Mouse (Mus musculus): ENCODE measurements around the gene Klf4. TPM values are rescaled to one million over a fixed set of nuclear protein-coding genes. Genes with fewer than 3 reads are reported as not detected.

Gene Klf4
- polyA plus RNA-seq, 1 experiment from 2014 or later = 3.8 TPM

DNA sequence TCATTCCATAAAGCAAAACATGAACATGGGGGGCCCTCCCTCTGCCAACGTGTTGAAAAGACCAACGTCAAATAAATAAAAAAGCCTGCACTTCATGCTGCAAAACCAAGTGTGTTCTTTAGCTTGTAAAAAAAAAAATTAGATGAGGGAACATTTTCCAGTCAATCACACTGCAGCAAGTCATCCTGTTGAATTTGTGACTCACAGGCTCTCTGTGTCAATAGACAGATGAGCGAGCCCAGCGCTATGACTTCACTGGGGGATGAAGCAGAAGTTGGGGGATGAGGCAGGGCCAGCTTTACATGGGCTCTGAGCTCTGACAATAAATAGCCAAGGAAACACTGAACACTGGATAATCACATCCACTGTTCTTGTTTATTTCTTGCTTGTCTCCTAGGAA lies 9.4 kb upstream of the Klf4 start:
- no peaks in the 10 kb centered on the region for H3K36me3 ChIP-seq (ENCODE audit: control insufficient read depth, insufficient read depth, low read length)
- 70% methylated on average over 4 of the region's 4 CpGs for WGBS
- H3K9me3 ChIP-seq (ENCODE audit: control insufficient read depth, low read length) = no peaks in the 10 kb centered on the region
- H3K4me2 ChIP-seq (replicated peaks; ENCODE audit: low read depth, low read length) = no peak overlapping the region
- no peaks in the 10 kb centered on the region for H3K27me3 ChIP-seq (ENCODE audit: control insufficient read depth, insufficient read depth, low read length)
- ATAC-seq (ENCODE audit: low FRiP score, low TSS enrichment) = no peak
- no peak overlapping the region for H3K4me3 ChIP-seq (ENCODE audit: low read length)
- no peak overlapping the region for H3K27ac ChIP-seq (ENCODE audit: low read depth, low read length)
- no peak overlapping the region for H3K9ac ChIP-seq (ENCODE audit: low read depth, low read length)
- no peaks in the 10 kb centered on the region for H3K4me1 ChIP-seq (ENCODE audit: control insufficient read depth, insufficient read depth, low read length)

DNA sequence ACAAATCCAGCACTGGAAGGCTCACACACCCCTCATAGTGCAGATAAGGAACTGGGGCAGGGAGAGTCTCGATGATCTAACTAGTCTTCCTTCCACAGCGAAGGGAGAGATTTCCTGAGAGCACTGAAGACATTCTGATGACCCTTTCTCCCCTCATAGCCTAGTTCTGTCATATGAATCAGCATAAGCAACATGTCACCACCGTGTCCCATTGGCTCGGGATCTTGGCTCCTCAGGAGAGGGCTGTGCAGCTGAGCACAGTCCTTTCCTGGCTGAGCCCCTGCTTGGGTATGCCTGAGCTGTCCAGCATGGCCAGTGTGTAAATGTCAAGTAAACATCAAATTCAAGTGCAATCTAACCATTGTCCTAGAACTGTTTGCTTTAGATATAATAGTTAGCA lies 9.0 kb upstream of the Klf4 start:
- H3K9ac ChIP-seq (ENCODE audit: low read depth, low read length) = no peak overlapping the region
- no peak for ATAC-seq (ENCODE audit: low FRiP score, low TSS enrichment)
- H3K9me3 ChIP-seq (ENCODE audit: control insufficient read depth, low read length) = no peaks in the 10 kb centered on the region
- no peaks in the 10 kb centered on the region; the same call in 1 of the 2 replicates for H3K27me3 ChIP-seq (ENCODE audit: control insufficient read depth, insufficient read depth, low read length)
- H3K4me3 ChIP-seq (ENCODE audit: low read length) = no peak overlapping the region
- no peaks in the 10 kb centered on the region for H3K4me1 ChIP-seq (ENCODE audit: control insufficient read depth, insufficient read depth, low read length)
- H3K36me3 ChIP-seq (ENCODE audit: control insufficient read depth, insufficient read depth, low read length) = no peaks in the 10 kb centered on the region
- WGBS = 70% methylated on average over 4 of the region's 4 CpGs
- no peak overlapping the region for H3K27ac ChIP-seq (ENCODE audit: low read depth, low read length)
- H3K4me2 ChIP-seq (replicated peaks; ENCODE audit: low read depth, low read length) = no peak overlapping the region

DNA sequence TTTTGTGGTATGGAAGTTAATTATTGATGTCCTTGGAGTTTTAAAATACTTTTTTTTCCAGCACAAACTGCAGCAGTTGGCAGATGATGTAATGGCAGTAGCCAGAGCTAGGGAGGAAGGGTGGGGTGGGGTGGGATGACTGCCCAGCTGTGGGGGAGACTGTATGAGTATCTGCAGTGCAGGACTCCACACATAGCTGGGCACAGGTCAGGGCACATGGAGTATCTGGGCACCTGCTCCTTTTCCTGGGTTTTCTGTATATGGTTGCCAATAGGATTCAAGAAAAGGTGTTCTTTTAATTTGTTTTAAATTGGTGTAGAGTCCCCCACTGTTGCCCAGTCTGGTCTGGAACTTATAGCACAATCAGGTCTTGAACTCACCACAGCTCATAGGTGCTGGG lies 2.7 kb upstream of the Klf4 start:
- peaks cover 9% of the 10 kb centered on the region; the same call in 1 of the 2 replicates for H3K27me3 ChIP-seq (ENCODE audit: control insufficient read depth, insufficient read depth, low read length)
- ATAC-seq (ENCODE audit: low FRiP score, low TSS enrichment) = no peak
- H3K36me3 ChIP-seq (ENCODE audit: control insufficient read depth, insufficient read depth, low read length) = no peaks in the 10 kb centered on the region
- no peak overlapping the region for H3K9ac ChIP-seq (ENCODE audit: low read depth, low read length)
- H3K4me3 ChIP-seq (ENCODE audit: low read length) = no peak overlapping the region
- no peak overlapping the region for H3K4me2 ChIP-seq (replicated peaks; ENCODE audit: low read depth, low read length)
- H3K27ac ChIP-seq (ENCODE audit: low read depth, low read length) = no peak overlapping the region
- no peaks in the 10 kb centered on the region for H3K9me3 ChIP-seq (ENCODE audit: control insufficient read depth, low read length)
- peaks cover 6% of the 10 kb centered on the region; the same call in 1 of the 2 replicates for H3K4me1 ChIP-seq (ENCODE audit: control insufficient read depth, insufficient read depth, low read length)

DNA sequence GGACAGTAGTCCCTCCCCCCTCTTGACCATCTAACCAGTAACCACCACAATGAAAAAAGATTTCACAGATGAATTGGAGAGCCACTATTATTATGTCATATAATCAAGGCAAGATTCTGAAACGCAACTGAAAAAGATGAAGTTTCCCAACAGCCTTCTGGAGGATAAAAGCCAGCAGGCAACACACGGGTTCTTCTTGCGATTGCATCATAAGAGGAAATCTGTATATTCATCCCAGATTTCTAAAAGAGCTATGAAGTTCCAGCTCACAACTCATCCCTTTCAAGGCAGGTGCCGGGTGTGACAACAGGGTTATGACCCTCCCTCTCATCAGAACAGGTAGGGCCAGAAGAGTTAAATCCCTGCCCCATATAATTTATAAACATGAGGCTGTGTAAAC lies 2.2 kb upstream of the Klf4 start:
- Histone ChIP-seq H3K27me3 (ENCODE audit: control insufficient read depth, insufficient read depth, low read length) (peaks cover 9% of the 10 kb centered on the region; the same call in 1 of the 2 replicates), H3K4me3 (ENCODE audit: low read length) (no peak overlapping the region), H3K4me1 (ENCODE audit: control insufficient read depth, insufficient read depth, low read length) (peaks cover 8% of the 10 kb centered on the region; the same call in 1 of the 2 replicates), H3K36me3 (ENCODE audit: control insufficient read depth, insufficient read depth, low read length) (no peaks in the 10 kb centered on the region), H3K4me2 (replicated peaks; ENCODE audit: low read depth, low read length) (no peak overlapping the region), H3K27ac (ENCODE audit: low read depth, low read length) (no peak overlapping the region), H3K9ac (ENCODE audit: low read depth, low read length) (no peak overlapping the region), H3K9me3 (ENCODE audit: control insufficient read depth, low read length) (no peaks in the 10 kb centered on the region)
- no peak for ATAC-seq (ENCODE audit: low FRiP score, low TSS enrichment)
- WGBS = 61% methylated on average over 4 of the region's 4 CpGs

DNA sequence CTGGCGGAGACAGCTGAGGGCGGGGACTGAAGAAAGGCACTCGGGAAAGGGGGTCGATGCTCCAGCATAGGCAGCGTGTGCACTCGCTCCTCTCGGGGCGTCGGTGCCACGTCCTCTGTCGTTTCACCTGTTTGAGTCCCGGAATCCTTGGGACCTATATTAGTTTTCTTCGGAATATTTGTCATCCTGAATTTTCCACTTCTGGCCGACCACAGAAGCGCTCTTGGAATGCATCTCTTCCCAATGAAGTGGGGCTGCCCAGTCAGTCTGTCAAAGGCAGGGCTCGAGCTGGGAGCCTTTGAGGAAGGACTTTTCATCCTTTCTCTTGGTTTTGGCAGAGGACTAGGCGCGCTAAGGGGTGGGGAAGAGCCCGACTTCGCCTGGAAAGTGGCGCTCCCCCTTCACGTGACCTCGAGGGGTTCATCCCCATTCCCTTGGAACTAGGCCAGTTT lies 1.6 kb upstream of the Klf4 start:
- ATAC-seq (ENCODE audit: low FRiP score, low TSS enrichment) = no peak
- H3K9me3 ChIP-seq (ENCODE audit: control insufficient read depth, low read length) = no peaks in the 10 kb centered on the region
- H3K9ac ChIP-seq (ENCODE audit: low read depth, low read length) = no peak overlapping the region
- no peak overlapping the region for H3K27ac ChIP-seq (ENCODE audit: low read depth, low read length)
- peak overlapping the region; percentile 91 for H3K4me2 ChIP-seq (replicated peaks; ENCODE audit: low read depth, low read length)
- H3K4me1 ChIP-seq (ENCODE audit: control insufficient read depth, insufficient read depth, low read length) = peaks cover 8% of the 10 kb centered on the region; the same call in 1 of the 2 replicates
- H3K4me3 ChIP-seq (ENCODE audit: low read length) = peak overlapping the region; percentile 67
- H3K36me3 ChIP-seq (ENCODE audit: control insufficient read depth, insufficient read depth, low read length) = no peaks in the 10 kb centered on the region
- 4% methylated on average over 23 of the region's 23 CpGs for WGBS
- H3K27me3 ChIP-seq (ENCODE audit: control insufficient read depth, insufficient read depth, low read length) = peaks cover 9% of the 10 kb centered on the region; the same call in 1 of the 2 replicates

DNA sequence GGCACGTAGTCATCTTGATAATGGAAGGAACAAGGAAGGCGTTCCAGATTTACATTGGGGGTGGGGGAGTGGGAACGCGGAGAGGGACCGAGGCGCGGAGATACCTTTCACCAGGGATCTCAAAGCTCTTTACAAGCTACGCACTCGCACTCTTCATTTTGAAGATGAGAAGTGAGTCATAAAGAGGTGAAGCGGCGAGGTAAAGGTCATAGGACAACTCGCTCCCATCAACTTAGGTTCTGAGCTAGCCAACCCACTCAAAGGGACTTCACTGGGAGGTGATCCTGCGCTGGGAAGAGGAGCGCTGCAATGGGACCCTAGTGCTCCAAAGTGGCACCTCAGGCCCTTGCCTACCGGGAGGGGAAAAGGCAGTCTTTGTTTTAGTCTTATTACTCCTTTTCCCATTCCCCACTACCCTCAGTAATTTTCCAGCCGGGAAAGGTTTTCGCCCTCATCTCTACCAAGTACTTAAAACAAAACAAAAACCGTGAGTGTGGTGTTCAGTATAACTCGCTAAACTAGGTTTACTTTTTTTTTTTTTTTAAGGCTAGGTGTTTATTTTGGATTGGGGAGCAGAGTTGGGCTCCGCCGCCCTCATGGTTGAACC lies 1.0 kb upstream of the Klf4 start:
- H3K9me3 ChIP-seq (ENCODE audit: control insufficient read depth, low read length) = no peaks in the 10 kb centered on the region
- H3K27me3 ChIP-seq (ENCODE audit: control insufficient read depth, insufficient read depth, low read length) = peaks cover 9% of the 10 kb centered on the region; the same call in 1 of the 2 replicates
- H3K4me2 ChIP-seq (replicated peaks; ENCODE audit: low read depth, low read length) = peak overlapping the region; percentile 91
- H3K4me1 ChIP-seq (ENCODE audit: control insufficient read depth, insufficient read depth, low read length) = peaks cover 8% of the 10 kb centered on the region; the same call in 1 of the 2 replicates
- under 1% methylated on average over 21 of the region's 21 CpGs for WGBS
- no peak for ATAC-seq (ENCODE audit: low FRiP score, low TSS enrichment)
- peak overlapping the region; percentile 67 for H3K4me3 ChIP-seq (ENCODE audit: low read length)
- H3K9ac ChIP-seq (ENCODE audit: low read depth, low read length) = peak overlapping the region; percentile 72
- H3K36me3 ChIP-seq (ENCODE audit: control insufficient read depth, insufficient read depth, low read length) = no peaks in the 10 kb centered on the region
- H3K27ac ChIP-seq (ENCODE audit: low read depth, low read length) = peak overlapping the region; percentile 88

DNA sequence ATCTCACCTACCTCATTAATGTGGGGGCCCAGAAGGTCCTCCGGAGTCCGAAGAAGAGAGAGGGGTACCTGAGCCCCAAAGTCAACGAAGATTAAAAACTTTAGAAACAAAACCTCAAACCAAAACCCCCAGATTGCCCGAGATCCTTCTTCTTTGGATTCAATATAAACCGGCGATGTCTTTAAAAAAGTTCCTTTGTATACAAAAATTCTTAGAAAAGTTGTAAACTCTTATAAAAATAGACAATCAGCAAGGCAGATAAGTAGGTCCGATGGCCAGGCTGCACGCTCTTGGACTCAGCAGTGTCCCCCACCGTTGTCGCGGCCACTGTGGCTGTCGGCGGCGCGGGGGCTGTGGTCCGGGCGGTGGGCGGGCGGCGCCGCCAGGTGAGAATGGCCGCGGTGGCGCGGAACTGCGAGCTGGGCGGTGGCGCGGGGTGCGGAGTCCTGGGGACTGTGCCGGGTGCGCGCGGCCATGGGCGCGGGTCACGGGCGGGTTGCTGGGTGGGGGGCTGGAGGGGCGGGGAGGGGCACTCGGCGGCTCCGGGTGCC lies 335 bp downstream of the Klf4 start:
- 1% methylated on average over 26 of the region's 42 CpGs for WGBS
- peaks cover 9% of the 10 kb centered on the region; the same call in 1 of the 2 replicates for H3K27me3 ChIP-seq (ENCODE audit: control insufficient read depth, insufficient read depth, low read length)
- H3K36me3 ChIP-seq (ENCODE audit: control insufficient read depth, insufficient read depth, low read length) = no peaks in the 10 kb centered on the region
- peak overlapping the region; percentile 91 for H3K4me2 ChIP-seq (replicated peaks; ENCODE audit: low read depth, low read length)
- H3K4me1 ChIP-seq (ENCODE audit: control insufficient read depth, insufficient read depth, low read length) = peaks cover 8% of the 10 kb centered on the region; the same call in 1 of the 2 replicates
- H3K4me3 ChIP-seq (ENCODE audit: low read length) = peak overlapping the region; percentile 67
- H3K9ac ChIP-seq (ENCODE audit: low read depth, low read length) = peak overlapping the region; percentile 67
- H3K27ac ChIP-seq (ENCODE audit: low read depth, low read length) = no peak overlapping the region
- no peaks in the 10 kb centered on the region for H3K9me3 ChIP-seq (ENCODE audit: control insufficient read depth, low read length)
- peak; percentile 51 for ATAC-seq (ENCODE audit: low FRiP score, low TSS enrichment)

DNA sequence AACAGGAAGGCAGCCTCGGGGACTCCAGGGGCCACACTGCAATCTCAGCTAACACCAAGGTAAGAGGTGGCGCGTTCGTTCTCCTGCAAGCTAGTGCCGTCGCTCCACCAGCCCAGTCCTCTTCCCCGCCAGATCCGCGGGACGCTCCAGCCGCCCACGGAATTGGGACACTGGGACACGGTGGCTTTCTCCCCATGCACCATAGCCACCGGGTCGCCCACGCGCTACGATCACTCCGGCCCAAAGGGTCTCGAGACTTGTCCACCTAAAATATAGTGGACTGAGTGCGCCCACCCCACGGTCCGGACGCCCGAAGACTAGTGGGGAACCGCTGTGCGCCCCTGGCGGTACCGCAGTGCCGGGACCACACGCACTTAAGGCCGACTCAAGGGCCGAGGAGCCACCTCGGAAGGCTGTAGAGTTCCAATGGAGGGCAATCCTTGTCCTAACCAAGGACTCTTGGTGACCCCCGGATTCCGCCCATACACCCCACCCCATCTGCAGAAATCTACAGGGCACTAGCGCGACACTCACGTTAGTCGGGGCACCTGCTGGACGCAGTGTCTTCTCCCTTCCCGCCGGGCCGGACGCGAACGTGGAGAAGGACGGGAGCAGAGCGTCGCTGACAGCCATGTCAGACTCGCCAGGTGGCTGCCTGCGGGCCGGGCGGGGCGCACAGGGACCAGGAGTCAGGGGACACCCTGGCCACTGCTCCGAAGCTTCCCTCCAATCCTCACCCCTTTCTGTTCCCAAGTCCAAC lies 990 bp downstream of the Klf4 start:
- Histone ChIP-seq H3K9ac (ENCODE audit: low read depth, low read length) (peak overlapping the region; percentile 67), H3K36me3 (ENCODE audit: control insufficient read depth, insufficient read depth, low read length) (no peaks in the 10 kb centered on the region), H3K27me3 (ENCODE audit: control insufficient read depth, insufficient read depth, low read length) (peaks cover 9% of the 10 kb centered on the region; the same call in 1 of the 2 replicates), H3K27ac (ENCODE audit: low read depth, low read length) (no peak overlapping the region), H3K4me2 (replicated peaks; ENCODE audit: low read depth, low read length) (peak overlapping the region; percentile 91), H3K4me3 (ENCODE audit: low read length) (peak overlapping the region; percentile 67), H3K9me3 (ENCODE audit: control insufficient read depth, low read length) (no peaks in the 10 kb centered on the region), H3K4me1 (ENCODE audit: control insufficient read depth, insufficient read depth, low read length) (peaks cover 8% of the 10 kb centered on the region; the same call in 1 of the 2 replicates)
- ATAC-seq (ENCODE audit: low FRiP score, low TSS enrichment) = no peak
- WGBS = under 1% methylated on average over 56 of the region's 56 CpGs

DNA sequence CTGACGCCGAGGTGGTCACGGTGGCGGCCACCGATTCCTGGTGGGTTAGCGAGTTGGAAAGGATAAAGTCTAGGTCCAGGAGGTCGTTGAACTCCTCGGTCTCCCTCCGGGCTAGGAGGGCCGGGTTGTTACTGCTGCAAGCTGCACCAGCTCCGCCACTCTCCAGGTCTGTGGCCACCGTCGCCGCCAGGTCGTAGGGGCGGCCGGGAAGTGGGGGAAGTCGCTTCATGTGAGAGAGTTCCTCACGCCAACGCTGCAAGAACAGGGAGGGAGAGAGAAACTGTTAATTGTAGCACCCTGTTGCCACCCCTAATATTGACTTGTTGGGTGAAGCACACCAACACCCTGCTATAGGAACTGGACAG lies 1.6 kb downstream of the Klf4 start:
- H3K27ac ChIP-seq (ENCODE audit: low read depth, low read length) = no peak overlapping the region
- no peaks in the 10 kb centered on the region for H3K36me3 ChIP-seq (ENCODE audit: control insufficient read depth, insufficient read depth, low read length)
- peaks cover 9% of the 10 kb centered on the region; the same call in 1 of the 2 replicates for H3K27me3 ChIP-seq (ENCODE audit: control insufficient read depth, insufficient read depth, low read length)
- peak overlapping the region; percentile 91 for H3K4me2 ChIP-seq (replicated peaks; ENCODE audit: low read depth, low read length)
- H3K9ac ChIP-seq (ENCODE audit: low read depth, low read length) = peak overlapping the region; percentile 67; the same call in 1 of the 2 replicates
- under 1% methylated on average over 20 of the region's 20 CpGs for WGBS
- no peaks in the 10 kb centered on the region for H3K9me3 ChIP-seq (ENCODE audit: control insufficient read depth, low read length)
- peaks cover 8% of the 10 kb centered on the region; the same call in 1 of the 2 replicates for H3K4me1 ChIP-seq (ENCODE audit: control insufficient read depth, insufficient read depth, low read length)
- H3K4me3 ChIP-seq (ENCODE audit: low read length) = peak overlapping the region; percentile 67
- ATAC-seq (ENCODE audit: low FRiP score, low TSS enrichment) = no peak

Measured in kidney, embryonic 14.5 days (tissue).